Mouse (Mus musculus) left cerebral cortex, adult 8-10 months (tissue): Measurements from ENCODE around the gene Mitf. TPM values are rescaled to one million over a fixed set of nuclear protein-coding genes. Genes with fewer than 3 reads are reported as not detected.

Experiments used
- DNase-seq, 2 experiments: peaks; one replicate each; pipeline ENCODE4 v3.0.0; 2022; ENCODE audit warnings: low spot score in 2 of 2
- total RNA-seq, 4 experiments: library from RNA; stranded (reverse); gene quantifications; 2 replicates each; pipeline ENCODE4 v1.2.4; 2022

Mitf gene
- total RNA-seq, 4 experiments from 2014 or later: 7.4 to 9.2 (median 8.5) TPM

DNA sequence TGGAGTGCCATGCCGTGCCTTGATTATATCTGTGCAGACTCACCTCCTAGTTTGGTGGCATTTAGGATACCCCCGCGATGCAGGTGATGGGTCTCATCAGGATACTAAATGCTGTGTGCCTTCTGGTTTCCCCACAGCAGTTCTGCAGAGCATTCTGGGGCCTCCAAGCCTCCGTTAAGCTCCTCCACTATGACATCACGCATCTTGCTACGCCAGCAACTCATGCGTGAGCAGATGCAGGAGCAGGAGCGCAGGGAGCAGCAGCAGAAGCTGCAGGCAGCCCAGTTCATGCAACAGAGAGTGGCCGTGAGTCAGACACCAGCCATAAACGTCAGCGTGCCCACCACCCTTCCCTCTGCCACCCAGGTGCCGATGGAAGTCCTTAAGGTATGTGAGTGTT, 134.1 kb downstream of the Mitf start:
- no peak for DNase-seq

DNA sequence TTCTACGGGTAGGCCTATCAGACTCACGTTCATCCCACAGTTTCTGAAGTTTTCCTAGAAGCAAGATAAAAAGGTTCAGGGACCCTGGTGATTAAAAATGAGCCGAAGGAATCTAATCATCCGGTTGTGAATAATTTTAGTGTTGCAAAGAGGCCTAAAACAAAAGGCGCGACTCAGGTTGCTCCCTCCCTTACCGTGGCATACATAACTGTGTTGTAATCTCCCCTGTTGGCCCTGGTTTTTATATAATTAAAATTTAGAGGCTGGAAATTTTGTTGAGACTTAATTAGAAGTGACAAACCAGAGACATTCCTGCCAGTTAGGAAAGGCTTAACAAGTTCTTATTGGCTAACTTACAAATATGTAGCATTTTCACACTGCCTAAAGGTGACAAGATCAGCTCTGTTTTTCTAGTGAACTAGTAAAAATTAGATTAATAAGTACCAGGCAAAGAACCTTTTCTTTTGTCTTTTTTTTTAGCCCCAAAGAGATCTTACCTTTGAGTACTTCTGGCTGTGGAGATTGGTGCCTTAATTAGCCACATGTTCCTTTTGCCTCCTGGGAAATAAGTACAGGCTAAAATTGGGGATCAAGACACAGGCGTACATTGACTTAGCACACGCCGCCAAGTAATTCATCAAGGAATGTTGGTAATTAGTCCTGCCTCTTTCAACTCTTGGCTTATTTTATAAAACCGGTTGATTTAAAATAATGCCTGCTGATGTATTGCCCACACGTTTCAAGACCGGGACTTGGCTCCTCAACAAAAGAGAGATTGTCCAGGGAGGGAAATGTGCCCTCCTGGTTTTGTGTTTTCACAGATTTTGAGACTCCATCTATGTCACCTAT, 143.4 kb downstream of the Mitf start:
- no peak for DNase-seq

- no peak for DNase-seq
These were observed 144.0 kb downstream of the Mitf start for GRCm38 (mm10) chr6:97950882-97951245.

GRCm38 (mm10) chr6:97951711-97952110, 144.9 kb downstream of the Mitf start:
- no peak for DNase-seq

DNA sequence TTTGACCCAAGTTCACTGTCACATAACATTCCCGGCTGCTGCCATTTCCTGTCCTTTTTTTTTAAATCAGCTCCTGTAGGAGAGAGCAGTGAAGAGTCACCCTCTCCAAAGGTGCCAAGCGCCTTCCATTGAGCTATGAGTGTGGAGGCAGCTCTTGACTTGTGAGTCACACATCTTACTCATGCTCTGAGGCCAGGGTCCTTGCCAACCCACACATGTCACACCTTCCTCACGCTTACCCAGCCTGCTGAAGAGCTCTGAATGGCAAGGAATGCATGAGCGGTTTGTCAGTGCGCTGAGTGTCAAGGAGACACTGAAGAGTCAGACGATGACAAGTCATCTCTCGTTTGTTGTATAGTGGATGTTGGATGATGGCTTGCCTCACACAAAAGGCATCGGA, 146.0 kb downstream of the Mitf start:
- DNase-seq: peak in 1 of 2 experiments; percentile 47

GRCm38 (mm10) chr6:97956121-97956520, 149.3 kb downstream of the Mitf start:
- no peak for DNase-seq

- no peak for DNase-seq
These were observed 149.8 kb downstream of the Mitf start for GRCm38 (mm10) chr6:97956636-97957035.

GRCm38 (mm10) chr6:97958276-97958675, 151.4 kb downstream of the Mitf start:
- DNase-seq: no peak

DNA sequence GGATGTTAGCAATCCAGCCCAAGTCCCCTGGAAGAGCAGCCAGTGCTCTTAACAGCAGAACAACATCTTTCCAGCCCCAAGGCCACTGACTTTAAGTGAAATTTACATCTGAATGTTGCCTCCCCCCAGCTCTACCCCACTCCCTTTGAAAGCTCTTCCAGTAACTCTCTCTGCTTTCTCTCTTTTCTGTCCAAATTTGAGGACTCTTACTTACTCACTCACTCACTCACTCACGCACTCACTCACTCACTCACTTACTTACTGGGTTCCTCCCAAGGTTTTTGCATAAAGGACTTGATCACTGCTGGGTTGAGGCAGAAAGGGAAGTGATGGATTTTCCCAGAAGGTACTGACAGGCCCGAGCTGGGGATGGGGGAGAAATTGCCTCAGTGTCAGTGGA, 154.9 kb downstream of the Mitf start:
- no peak for DNase-seq

GRCm38 (mm10) chr6:97962311-97962710, 155.5 kb downstream of the Mitf start:
- no peak for DNase-seq

DNA sequence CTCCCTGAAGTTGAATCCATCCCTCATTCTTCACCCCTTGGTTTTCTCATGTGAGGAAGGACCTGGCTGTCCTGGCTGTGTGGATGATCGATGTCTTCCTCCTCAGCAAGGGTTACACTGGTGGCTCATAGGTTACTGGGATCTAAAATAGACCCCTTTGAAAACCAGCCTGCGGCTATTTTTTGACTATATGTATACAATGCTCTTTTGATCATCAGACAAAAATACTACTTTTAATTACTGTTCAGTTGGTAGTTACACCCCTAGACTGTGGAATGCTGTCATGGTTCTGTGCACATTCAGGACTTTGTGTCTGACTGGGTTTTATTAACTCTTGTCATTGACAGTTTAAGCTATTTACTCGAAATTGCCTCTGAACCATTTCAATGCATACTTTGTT, 157.9 kb downstream of the Mitf start:
- DNase-seq: no peak

DNA sequence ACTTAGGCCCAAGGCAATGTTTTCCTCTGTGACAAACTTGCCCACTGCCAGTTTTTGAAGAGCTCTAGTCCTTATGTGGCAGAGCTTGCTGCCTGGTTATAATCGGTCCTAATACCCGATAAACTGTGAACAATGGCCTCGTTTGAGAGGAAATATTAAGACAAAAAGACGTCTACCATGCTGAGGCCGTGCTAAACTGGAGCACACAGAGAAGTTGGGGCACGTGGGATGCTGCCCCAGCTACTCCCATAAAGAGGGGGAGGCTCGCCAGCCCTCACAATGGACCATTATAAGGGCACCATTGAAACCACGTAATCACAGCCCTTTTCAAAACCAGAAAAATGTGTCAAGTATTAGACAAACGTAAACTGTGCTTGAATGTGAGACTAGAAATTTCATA, 174.8 kb downstream of the Mitf start:
- DNase-seq: no peak

DNA sequence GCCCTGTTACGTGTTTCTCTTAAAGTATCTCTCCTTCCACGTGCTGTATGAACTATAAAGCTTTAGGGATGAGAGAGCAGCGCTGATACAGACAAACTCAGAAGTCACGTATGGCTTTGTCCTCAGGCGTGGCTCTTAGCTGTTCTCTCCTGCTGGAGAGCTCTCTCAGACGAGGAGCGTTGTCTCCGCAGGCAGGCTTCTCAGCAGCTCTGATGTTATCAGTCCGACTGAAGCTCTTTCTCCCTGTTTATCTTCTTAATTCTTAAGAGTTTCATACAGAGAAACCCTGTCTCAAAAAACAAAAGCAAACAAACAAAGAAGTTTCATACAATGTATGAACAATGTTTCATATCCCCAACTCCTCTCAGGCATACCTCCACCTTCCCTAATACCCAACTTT, 178.8 kb downstream of the Mitf start:
- DNase-seq: no peak

DNA sequence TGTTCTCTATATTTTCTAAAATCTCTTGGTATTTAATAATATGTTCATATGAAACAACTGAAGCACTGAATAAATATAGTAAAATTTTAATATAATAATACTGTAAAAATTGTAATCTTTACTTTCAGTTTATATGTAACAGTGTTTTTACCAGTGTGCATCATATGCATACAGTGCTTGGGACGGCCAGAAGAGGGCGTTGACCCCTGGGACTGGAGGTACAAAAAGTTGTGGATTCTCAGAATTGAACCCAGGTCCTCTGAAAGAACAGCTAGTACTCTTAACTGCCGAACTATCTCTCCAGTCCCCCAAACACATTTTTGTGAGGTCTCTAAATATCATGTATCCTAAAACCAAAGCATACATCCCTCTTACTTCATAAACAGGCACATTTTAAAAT, 179.6 kb downstream of the Mitf start:
- no peak for DNase-seq

- DNase-seq: no peak
These were observed 186.7 kb downstream of the Mitf start for GRCm38 (mm10) chr6:97993507-97993906.

- DNase-seq: no peak
These were observed 188.9 kb downstream of the Mitf start for GRCm38 (mm10) chr6:97995606-97996307.

DNA sequence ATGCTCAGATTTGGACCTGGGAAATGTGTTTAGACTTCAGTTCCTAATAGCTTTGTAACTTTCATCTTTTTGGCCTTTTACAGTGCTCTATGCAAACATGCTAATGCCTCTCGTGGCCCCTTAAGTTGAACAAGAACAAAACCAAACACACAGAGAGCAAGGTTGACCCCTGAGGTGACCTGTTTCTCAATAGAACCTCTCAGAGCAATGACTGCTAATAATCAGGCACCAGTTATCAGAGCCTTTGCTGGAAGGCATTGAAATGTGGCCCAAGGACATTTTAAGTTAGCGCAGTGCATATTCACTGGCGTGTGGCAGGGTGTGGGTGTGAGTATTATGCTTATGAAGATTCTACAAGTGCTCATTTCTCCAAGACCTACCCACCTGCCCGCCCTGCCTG, 194.7 kb downstream of the Mitf start:
- no peak for DNase-seq

GRCm38 (mm10) chr6:98003114-98003513, 196.3 kb downstream of the Mitf start:
- DNase-seq: no peak

DNA sequence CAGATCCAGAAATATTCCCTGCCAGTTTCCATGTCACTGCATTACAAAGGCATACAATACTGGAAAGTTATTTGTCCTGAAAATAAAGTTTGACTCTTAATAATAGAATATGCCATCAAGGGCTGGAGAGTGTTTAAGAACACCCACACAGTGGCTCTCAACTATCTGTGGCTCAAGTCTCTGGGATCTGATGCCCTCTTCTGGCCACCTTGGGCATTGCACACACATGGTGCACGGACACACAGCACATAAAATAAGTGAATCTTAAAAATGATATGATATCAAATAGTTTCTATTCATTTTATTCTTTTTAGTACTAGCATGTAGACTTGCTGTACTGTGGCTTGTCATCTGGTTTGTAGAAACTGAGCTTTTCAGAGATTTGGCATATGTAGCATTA, 198.7 kb downstream of the Mitf start:
- DNase-seq: no peak

- no peak for DNase-seq
These were observed 208.2 kb downstream of the Mitf start for GRCm38 (mm10) chr6:98015066-98015465.

GRCm38 (mm10) chr6:98015819-98016218, 209.0 kb downstream of the Mitf start:
- no peak for DNase-seq

DNA sequence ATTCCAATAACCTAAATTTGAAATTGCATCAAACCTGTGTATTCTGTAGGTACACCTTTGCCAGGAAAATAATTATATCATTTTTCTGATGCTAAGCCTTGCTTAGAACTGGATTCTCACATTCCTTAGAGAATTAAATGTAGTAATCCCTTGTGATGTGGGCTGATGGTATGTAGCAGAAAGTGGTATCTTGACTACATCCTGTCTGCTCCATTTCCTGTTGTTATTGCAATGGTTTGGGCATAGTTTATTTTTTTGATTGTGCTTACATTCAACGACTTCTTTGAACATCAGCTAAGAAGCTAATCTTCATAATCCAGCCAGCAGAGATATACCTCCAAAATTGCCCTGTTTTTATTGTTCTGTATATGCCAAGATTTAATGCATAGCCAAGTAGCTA, 217.0 kb downstream of the Mitf start:
- DNase-seq: no peak

- no peak for DNase-seq
These were observed 231.7 kb downstream of the Mitf start for GRCm38 (mm10) chr6:98038513-98038912.
